Mouse (Mus musculus): ENCODE results near the gene Evpl.

DNA sequence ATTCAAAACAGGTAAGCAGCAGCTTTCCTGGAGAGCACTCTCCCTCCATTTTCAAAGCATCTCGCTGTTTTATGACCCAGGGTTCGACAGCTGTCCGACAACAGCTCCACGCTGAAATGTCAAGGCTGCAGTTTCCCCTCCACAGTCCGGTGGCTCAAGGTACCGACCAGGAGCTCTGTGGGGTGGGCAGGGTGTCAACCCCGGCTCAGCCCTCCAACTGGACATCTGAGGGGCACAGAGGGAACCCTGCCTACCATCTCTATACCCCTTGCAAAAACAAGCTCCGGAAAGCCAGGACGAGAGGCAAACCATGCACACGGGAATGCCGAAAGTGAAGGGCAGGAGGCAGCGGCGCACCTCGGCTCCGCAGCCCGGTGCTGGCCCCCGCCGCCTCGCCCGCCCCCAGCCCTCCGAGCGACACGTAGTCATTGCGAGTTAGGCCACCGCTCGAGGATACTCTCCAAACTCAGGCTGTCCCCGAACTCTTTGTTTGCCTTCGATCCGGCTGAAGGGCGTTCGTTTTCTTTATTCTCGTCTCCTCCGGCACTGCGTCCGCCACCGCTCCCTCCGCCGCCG, 35.7 kb upstream of the Evpl start:
- TF ChIP-seq POLR2A (IDR thresholded peaks at IDR 0.05; ENCODE audit: low read depth, low read length) (no peak), CTCF (IDR thresholded peaks at IDR 0.05; ENCODE audit: extremely low read depth, insufficient read depth, insufficient read length, insufficient replicate concordance) (no peak)
